Mouse (Mus musculus) olfactory bulb, adult 2 months (tissue): Measurements from ENCODE around the gene Cbx4. TPM values are rescaled to one million over a fixed set of nuclear protein-coding genes. Genes with fewer than 3 reads are reported as not detected.

Experiments
- H3K27ac ChIP-seq: fragments of 200-500 bp; 2 replicates; pipeline ENCODE4 v1.5.1; 2012; ENCODE audit warnings: low read depth, low read length; ENCODE audit not compliant: insufficient read depth
- H3K4me1 ChIP-seq: fragments of 200-500 bp; 2 replicates; pipeline ENCODE4 v1.6.1; 2012; ENCODE audit warnings: low read length; ENCODE audit not compliant: control insufficient read depth, insufficient read depth
- H3K4me3 ChIP-seq: fragments of 200-500 bp; 2 replicates; pipeline ENCODE4 v1.5.1; 2012; ENCODE audit warnings: mild to moderate bottlenecking, low read depth, low read length, moderate library complexity; ENCODE audit not compliant: insufficient read depth
- CTCF ChIP-seq: fragments of 200-500 bp; IDR thresholded peaks from 2 replicates; pipeline ENCODE4 v1.5.1; 2012; ENCODE audit warnings: low read depth, mild to moderate bottlenecking, low read length, moderate library complexity; ENCODE audit not compliant: insufficient read depth
- POLR2A ChIP-seq: fragments of 200-500 bp; IDR thresholded peaks from 2 replicates; pipeline ENCODE4 v1.6.1; 2012; ENCODE audit warnings: mild to moderate bottlenecking, low read depth, low read length, moderate library complexity; ENCODE audit not compliant: insufficient read depth
- WGBS: fragments of 180-500 bp; shearing (Covaris S2); methylation state at CpG from one replicate; pipeline ENCODE4 v1.1.7; 2018; 5-methylcytosine and 5-hydroxymethylcytosine counted together
- polyA plus RNA-seq: library from polyadenylated mRNA; stranded (reverse); fragments of >200 nt; gene quantifications from 2 replicates; pipeline ENCODE4 v1.2.4, GENCODE M21; 2012; ENCODE audit warnings: low replicate concordance; ENCODE audit not compliant: missing spikeins, insufficient read depth, insufficient read length

Cbx4 gene
- polyA plus RNA-seq, 1 experiment, result not detected

GRCm38 (mm10) chr11:119047261-119048132, 38.5 kb downstream of the Cbx4 start:
- no peak overlapping the region for H3K4me3 ChIP-seq
- H3K4me1 ChIP-seq, result peaks cover 26% of the 10 kb centered on the region
- TF ChIP-seq POLR2A (no peak), CTCF (no peak)
- 3% methylated on average over 43 of the region's 43 CpGs for WGBS
- H3K27ac ChIP-seq, result no peak overlapping the region

DNA sequence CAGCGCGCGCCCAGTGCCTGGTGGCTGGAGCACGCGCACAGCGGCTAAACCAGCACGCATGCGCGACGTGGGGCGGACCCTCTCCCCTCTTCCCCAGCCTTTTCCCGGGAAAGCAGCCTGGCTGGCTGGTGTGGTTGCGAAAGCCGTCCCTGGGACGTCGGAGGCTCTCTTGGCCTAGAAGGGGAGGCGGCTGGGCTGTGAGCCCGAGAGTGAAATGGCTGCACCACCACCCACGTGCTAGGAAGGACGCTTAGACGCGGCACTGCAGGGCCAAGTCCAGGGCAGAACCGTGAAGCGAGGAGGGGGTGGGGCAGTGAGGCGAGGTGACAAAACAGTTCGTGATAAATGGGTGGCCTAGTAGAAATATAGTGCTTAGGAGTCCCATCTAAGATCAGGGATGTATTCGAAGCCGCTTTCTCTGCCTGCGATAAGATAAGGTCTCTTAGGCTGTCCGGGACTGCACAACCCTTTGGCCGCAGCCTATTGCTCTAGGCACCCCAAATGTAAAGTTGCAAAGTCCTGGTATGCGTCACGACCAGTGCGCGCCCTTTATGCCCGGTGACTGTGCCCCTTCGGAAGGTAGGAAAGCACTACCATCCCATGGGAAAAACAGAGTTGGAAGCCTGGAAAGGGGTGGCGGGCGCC, 39.3 kb downstream of the Cbx4 start:
- peaks cover 29% of the 10 kb centered on the region for H3K4me1 ChIP-seq
- 3% methylated on average over 39 of the region's 39 CpGs for WGBS
- TF ChIP-seq POLR2A (no peak), CTCF (no peak)
- no peak overlapping the region; the same call in 1 of the 2 replicates for H3K4me3 ChIP-seq
- no peak overlapping the region for H3K27ac ChIP-seq

DNA sequence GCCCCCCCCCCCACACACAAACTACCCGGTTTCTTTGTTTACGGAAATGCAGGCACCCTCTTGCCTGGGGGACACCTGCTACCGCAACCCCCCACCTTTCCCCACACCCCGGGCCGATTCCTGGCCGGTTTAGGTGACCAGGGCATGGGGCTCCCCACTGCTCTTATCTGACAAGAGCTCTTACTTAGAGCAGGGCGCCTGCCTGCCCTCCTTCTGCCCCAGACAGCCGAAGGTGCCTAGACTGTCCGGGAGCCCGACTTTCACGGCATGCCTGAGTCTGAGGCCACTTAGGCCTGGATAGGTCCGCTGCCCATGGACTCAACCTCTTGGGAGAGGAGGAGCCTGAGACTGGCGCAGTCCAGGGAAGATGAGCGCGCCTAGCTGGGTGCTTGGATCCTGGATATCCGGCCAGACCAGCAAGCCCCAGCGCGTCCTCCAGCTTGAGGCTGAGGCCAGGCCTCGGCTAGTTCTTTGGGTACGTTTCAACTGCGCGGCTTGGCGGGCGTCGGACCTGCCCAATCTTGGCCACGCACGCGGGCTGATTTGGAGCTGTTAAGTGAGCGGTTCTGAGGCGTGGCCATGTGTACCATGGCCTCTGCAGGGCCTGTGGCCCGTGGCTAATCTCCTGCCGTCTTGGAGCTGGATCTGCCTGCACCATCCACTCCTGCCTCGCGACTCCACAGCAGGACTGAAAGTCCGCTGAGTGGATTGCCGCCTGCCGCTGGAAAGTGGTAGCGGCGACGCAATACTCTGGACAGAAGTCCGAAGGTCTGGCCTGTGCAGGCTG, 41.3 kb downstream of the Cbx4 start:
- Histone ChIP-seq H3K4me1 (peaks cover 38% of the 10 kb centered on the region), H3K27ac (no peak overlapping the region), H3K4me3 (no peak overlapping the region)
- TF ChIP-seq CTCF (no peak), POLR2A (no peak)
- WGBS, result 8% methylated on average over 41 of the region's 41 CpGs

- Histone ChIP-seq H3K4me3 (no peak overlapping the region), H3K27ac (no peak overlapping the region), H3K4me1 (peaks cover 44% of the 10 kb centered on the region)
- TF ChIP-seq POLR2A (no peak), CTCF (peak; percentile 46)
- 8% methylated on average over 10 of the region's 10 CpGs for whole genome bisulfite sequencing
Observed at GRCm38 (mm10) chr11:119043761-119044550, 42.1 kb downstream of the Cbx4 start.

GRCm38 (mm10) chr11:119043273-119043540, 42.8 kb downstream of the Cbx4 start:
- WGBS, result 23% methylated on average over 4 of the region's 4 CpGs

DNA sequence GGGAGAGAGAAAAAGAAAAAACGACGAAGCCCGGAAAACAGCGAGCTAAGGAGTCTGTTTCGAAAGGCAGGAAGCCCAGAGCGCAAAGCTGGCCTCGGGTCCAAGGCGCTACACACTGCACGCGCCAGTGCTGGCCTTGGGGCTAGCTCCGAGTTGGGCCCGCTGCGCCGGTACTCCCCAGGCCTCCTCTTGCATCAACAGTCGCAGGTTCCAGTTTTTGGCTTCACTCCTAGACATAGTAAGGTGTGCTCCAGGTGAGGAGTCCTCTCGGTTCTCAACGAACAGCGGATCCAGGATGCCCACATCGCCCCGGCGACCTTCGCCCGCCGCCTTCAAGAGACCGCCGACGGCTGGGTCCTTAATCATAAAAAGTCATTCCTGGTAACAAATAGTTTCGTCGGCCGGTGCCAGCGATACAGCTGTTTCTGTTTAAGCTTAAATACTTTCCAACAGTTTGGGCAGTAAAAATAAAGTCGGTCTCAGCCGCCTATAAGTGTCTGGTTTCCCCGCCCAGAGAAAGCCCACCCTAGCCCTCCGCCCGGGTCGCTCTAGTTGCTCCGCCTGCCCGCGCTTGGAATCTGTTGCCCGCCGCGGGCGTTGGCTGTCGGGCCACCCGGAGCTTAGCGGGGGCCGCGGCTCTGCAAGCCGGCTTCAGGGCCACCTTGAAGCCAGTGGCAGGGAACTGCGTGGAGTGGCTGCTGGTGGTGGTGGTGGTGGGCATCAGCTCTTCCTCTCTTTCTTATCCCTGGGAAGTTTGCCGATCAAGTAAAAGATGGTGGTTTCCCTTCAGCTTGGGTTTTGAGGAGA, 43.4 kb downstream of the Cbx4 start:
- no peak for TF ChIP-seq CTCF
- 7% methylated on average over 52 of the region's 52 CpGs for WGBS
- Histone ChIP-seq H3K4me3 (no peak overlapping the region), H3K27ac (no peak overlapping the region), H3K4me1 (peaks cover 48% of the 10 kb centered on the region)

More at GRCm38 (mm10) chr11:119043273-119043540, 42.8 kb downstream of the Cbx4 start:
- Histone ChIP-seq H3K4me1 (peaks cover 49% of the 10 kb centered on the region), H3K4me3 (no peak overlapping the region), H3K27ac (no peak overlapping the region)
- TF ChIP-seq POLR2A, result no peak
- no peak for TF ChIP-seq CTCF

- TF ChIP-seq CTCF (no peak), POLR2A (no peak)
- no peak overlapping the region for H3K27ac ChIP-seq
- 1% methylated on average over 31 of the region's 31 CpGs for WGBS
- H3K4me3 ChIP-seq, result peak overlapping the region; percentile 62
- peaks cover 49% of the 10 kb centered on the region for H3K4me1 ChIP-seq
Observed at GRCm38 (mm10) chr11:119041750-119042465, 44.1 kb downstream of the Cbx4 start.
